Mouse (Mus musculus) regulatory T cell (primary cell): ENCODE measurements at regions not wholly inside any gene's neighbourhood (a gene's known extent, or its start where the extent isn't known, plus 50 kb on each side); places are given as distances from the start of the nearest gene placed in this dataset.

Experiments
- in situ Hi-C: fragments of 300-600 bp; cut with MboI, MseI; formaldehyde crosslinking; loops from one replicate; pipeline ENCODE4 v1.15.1; 2025; ENCODE audit warnings: high pct_unique_total_duplicates

DNA sequence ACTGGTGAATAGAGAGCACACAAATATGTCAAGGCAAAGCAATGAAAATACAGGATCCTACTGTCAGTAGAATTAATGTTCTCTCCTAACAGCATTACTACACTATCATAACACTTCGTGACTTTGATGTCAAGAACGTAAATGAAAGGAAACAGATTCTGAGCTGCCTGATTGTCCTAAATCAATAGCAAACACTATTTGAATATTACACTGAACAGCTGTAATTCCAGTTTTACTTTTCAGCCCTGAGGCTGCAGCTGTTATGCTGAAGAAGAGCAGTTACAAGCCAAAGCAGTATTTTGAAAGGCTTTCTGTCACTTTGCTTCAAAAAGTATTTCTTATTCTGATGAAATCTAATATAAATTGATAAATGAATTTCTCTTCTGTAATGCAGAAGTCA lies 828.7 kb upstream of the Adgrl2 start:
- in situ Hi-C loops: no loop called here

DNA sequence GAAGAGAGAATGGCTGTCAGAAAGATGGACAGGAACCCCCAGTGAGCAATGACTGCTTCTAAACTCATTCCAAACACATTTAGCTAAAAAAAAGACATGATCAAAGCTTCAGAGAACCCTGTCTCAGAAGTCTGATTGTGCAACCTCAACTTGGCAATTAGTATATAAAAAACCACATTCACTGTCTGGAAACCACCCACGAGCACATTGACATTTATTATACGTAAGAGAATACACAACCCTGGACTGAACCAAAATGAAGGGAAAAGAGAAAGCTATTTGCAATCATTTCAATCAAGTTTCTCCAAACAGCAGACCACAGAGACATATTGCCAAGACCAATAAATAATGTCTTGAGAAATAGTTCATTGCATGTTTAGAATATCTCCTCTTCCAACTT lies 820.7 kb upstream of the Adgrl2 start:
- in situ Hi-C loops: no loop called here

DNA sequence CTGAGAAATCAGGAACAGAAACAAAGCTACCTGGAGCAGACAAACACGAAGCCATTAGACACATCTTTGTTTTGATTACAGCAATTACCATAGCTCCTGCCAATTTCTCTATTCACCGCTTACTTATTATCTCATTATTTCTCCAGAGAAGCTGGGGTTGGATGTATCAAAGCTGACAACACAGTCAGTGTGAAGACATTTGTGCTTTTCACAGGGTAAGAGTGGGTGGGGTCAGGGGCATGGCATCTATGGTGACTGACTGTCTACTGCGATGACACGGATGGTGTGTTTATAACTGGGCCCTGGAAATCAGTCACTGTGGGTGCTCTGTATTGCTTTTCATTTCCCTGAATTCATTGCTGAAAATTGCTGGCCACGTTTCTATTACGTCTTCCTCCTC lies 815.0 kb upstream of the Adgrl2 start:
- in situ Hi-C loops: no loop called here

DNA sequence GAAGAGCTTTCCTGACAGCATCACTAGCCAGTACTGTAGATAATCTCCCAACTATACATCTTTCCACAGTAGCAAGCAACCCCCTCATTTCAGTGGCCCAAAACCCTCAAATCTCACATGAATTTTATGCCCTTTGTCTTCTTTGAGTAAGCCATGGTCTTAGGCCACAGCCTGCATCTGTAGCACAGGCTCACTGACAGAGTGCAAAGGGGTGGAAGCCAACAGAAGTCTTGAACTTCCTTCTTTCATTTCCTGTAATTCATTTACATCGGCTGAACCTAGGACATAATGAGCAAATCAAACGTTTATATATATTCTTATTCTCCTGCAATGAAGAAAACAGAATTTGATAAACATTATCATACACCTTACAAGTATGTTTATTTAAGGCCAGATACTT lies 805.8 kb upstream of the Adgrl2 start:
- in situ Hi-C loops: loop anchor here (10.0 kb wide), 2 partner anchors 509 to 1611 kb away; no protein-coding TSS in a partner anchor

DNA sequence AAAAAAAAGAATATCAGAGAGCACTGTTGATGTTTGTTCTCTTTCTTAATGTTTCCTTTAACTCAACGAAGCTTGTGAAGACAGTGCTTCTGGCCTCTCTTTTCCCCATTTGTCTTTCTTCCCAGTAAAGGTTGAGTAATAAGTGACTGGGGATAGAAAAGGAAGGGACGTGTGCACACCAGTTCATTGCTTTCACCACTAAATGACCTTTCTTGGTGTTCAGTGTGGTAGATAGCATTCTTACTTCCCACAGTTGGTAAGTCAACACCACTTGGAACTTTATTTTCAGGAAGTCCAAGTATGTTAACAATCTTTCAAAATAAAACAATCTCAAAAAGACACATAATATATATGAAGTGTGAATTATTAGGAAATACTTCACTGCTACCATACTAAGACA lies 801.2 kb upstream of the Adgrl2 start:
- in situ Hi-C loops: loop anchor here (10.0 kb wide), 2 partner anchors 513 to 1607 kb away; no protein-coding TSS in a partner anchor

DNA sequence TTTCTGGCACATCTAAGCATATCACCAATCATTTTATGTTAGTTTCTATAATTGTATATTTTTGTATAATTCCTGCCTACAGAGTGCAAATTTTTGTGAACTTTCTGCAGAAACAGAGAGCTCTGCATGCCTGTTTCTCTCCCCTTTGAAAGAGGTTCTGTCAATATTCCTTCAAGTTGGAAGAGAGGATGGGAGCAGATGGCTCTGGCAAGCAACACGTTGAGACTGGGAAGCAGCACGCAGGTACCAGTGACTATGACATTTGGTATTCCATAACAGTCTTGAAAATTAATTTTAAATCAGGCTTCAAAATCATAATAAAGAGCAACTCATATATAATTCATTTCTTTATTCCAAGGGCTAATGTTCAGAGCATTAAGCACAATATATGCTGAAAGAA lies 795.7 kb upstream of the Adgrl2 start:
- in situ Hi-C loops: no loop called here

DNA sequence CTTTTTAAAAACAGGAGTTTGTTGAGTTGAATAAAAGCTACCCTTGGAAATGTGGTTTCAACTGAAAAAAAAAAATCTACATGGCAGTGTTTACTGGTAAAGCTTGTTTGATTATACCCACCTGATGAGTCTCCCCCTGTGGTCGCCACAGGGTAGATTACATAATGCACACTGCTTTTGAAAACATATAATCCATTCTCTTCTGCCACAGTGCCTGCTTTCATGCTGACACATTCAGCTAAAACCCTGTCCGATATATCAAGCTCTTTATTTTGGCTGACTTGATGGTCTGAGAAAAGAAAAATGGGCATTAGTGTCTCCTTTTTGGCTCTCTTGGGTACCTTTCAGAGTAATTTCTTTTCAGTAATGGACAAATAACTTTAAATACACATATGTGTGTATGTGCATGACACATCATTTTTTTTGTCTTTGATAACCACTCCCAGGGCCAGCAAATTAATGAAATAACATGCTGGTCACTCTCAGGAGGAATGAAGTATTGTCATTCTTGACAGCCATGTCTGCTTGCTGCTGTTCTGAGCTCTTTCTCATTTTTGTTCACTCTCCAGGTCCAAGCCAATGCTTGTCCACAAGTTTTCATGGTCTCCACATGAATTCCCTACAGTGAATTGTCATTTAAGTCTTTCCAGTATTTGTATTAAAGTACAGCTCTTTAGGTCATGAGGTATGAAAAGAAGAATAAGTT lies 793.7 kb upstream of the Adgrl2 start:
- in situ Hi-C loops: no loop called here

DNA sequence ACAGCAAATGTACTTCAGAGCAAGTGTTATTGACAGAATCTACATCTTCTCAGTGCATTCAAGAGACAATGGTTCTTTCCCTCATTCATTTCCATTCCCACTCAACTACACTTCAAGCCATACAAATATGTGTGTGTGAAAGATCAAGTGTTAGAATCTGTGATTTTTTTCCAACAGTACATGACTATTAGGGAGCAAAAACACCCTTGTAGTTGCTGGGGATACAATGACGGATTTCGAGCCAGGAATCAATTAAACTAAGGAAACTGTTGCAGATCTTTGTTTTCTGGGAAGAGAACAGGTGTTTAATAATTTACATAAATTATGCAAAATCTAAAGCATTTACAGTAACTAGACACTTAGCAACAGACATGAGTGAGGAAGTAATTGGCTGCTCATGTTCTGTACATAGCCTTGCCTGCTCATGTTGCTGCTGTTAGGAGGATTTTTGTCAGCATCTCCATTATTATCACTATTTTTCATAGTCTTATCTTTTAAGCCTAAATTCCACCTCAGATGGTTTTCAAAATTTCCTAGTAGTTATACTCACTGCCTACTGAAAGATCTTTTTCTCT lies 777.6 kb upstream of the Adgrl2 start:
- in situ Hi-C loops: no loop called here

DNA sequence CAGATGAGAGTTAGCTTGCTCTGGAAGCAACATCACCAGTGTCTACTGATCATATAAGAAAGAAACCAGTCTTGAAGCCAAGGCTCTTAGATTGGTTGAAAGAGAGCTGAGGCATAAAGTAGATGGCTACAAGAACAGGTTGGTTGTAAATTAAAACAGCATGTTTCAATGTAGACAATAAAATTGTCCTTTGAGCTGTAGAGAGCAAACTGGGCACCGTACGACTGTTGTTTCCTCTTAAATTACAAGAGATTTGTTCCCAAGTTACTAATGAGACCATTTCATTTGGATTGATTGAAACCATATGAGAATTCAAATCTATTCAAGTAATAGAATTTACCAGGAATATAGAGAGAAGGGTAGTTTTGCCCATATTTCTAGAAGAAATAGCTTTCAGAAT lies 770.9 kb upstream of the Adgrl2 start:
- in situ Hi-C loops: no loop called here

DNA sequence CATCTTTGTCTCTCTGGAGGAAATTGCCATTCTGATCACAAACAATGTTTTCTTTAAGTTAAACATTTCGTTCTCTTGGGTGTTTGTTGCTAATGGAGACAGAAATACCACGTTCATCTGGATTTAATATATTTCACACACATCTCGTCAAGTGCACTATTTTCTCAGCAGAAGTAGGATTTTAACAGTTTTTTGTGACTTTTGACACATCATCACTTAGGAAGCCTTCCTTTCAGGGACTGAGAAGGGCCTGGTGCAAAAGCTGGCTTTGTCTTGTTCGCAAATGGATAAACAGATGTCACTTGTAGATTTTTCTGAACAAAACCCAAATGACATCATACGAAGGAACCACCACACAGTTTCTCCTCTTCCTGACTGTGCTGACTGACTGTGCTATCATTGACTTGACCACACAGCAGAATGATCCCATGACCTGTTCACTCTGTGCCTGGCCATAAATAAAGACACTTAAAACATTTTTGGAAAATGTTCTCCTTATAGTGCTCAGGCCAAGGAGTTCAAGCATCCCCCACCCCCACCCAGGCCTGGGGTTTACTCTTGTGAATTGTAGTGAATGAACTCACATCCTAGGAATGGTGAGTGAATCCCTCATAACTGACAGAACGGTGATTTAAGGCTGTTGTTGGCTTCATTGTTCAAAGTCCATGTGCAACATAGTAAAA lies 767.7 kb upstream of the Adgrl2 start:
- in situ Hi-C loops: no loop called here

DNA sequence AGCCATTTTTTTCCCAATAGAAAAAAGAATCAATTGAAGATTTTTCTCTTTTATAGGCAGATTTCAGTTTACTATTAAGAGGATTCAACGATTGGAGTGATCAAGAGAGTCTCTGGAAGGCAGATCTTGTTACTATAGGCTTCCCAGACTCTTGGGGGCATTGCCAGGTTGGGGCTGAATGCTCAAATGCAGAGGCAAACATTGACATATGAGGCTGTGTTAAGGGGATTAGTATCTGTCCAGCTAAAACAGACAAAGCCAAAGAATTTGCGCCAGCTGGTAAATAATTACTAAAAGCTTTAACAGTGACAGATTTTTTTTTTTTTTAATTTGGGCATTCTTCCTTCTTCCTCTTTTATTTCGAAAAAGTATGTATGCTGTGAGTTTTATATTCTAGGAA lies 745.7 kb upstream of the Adgrl2 start:
- in situ Hi-C loops: no loop called here

DNA sequence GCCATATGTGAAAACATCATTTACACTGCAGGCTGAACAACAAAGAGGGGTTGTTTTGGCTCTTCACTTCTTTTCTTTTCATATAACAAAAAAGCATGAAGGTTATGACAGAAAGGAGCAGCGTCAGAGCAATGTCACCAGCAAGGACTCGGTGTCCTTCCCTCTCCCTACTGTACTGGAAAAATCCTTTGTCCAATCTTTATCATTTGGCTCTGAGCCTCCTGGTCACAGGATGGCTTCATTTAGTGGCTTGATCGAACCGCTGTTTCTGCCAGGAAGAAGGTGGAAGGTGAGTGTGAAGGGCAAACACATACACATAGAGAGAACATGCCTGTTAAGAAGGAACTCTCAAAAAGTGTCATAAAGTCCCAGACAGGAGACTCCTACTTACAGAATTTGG lies 735.9 kb upstream of the Adgrl2 start:
- in situ Hi-C loops: no loop called here

DNA sequence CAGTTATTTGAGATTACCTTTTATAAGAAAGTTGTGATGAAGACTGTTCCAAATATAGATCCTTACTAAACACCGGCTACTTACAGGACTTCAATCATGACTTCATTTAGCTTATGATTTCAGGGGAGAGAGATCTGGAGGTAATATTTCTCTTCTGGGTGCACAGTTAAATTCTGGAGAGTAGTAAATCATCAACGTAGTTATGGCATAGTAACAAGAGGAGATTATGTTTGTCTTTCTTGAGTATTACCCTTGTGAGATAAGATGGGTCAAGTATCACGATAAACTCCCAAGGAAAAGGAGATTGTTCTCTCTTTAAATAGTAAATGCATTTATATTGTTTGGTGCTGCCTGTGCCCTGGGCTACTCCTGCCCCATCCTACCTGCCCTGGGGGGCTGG lies 734.5 kb upstream of the Adgrl2 start:
- in situ Hi-C loops: no loop called here

DNA sequence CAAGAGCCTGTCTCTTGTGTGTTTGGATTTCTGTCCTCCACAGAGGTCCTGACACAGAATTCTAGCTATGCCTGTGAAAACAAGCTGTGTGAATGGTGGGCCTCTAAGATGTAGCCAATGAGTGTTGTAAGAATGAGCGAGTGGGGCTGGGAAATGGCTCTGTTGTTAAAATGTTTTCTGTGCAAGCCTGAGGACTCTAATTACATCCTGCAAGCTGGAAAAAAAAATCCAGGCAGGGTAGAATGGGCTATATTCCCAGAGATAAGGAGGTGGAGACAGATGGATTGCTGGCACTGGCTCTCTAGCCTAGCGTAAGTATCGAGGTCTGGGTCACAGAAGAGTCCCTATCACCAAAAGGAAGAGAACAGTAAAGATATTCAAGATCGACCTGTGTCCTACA lies 731.5 kb upstream of the Adgrl2 start:
- in situ Hi-C loops: no loop called here

DNA sequence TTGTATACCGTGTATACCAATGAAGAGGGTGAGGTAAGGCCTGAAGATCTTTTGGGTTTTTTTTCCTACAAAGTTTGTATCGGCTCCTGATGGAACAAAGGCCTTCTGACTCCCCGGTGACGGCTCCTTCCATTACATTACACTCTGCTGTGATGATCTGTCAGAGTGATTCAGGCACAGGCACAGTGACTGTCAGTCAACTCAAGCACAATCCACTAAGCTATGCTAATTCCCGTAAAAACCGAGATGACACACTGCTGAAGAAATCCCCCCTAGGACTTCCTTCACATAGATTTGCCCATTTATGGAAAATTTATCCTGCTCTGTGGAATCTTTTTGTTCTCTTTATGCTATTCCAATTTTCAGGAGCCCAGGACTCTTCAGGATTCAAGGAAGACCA lies 730.0 kb upstream of the Adgrl2 start:
- in situ Hi-C loops: no loop called here

DNA sequence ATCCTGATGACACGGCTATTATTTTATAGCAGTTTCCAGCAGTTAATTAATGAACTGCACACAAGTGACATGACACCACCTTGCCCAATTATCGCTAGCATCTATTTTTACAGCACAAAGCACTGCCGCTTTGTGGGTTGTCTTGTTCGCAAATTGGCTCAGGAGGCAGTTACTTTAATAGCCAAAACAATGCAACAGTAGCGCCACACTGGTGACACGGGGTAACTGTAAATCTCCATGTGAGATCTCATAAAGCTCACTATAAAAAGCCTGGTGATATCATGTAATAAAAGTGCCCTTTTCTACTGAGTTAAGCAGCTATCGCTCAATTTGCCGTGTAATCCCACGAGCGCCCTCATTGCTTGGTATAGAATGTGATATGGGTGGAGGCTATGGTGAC lies 715.4 kb upstream of the Adgrl2 start:
- in situ Hi-C loops: no loop called here

DNA sequence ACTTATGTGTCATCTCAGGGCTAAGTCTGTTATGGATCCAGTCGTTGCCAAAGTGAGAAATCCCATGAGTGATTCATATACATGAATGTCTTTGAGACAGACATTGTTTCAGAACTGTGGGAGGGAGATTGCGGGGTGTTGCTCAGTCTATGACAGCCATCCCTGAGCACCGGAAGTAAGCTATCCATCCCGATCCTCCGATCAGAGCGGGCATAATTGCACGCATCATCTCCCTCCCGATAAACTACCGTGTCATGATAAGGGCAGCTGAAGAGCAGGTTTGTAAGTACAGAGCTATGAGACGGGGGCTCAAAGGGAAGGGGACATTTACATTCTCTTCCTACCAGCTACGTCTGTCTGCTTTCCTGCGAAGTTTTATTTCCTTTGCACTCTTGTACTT lies 715.0 kb upstream of the Adgrl2 start:
- in situ Hi-C loops: no loop called here

DNA sequence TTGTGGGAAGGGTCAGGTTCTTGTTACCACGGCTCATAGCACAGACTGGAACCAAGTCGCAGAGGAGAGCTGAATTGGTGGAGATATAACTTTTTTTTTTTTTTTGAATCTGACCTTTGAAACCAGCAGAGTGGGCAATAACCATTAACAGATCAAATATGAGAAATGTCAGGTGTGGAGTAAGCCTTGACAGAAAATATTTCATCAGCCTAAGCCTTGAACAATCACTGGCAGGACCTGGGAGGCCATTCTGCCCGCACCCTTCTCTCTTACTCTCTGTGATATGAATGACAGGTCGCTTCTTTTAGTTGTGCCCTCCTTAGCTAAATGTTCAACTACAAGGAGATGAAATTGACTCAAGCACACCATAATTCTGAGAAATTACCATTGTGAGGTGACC lies 714.1 kb upstream of the Adgrl2 start:
- in situ Hi-C loops: no loop called here

DNA sequence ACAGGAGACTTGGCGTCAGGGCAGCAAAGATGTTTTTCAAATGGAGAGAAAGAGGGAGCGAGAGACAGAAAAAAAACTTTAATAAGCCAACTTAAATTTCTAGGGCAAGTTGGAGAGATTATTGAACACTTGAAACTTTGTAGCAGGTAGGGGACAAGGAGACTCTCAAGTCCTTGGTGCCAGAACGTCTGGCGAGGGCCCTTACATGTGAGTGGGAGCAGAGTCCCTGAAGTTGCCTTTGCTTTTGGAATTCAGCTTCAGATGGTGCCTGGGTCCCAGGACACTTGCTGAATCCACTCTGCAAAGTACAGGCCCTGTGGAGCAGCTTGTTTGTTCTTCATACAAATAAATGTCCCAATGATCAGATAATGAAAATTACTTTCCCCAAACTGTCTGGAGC lies 693.2 kb upstream of the Adgrl2 start:
- in situ Hi-C loops: no loop called here

DNA sequence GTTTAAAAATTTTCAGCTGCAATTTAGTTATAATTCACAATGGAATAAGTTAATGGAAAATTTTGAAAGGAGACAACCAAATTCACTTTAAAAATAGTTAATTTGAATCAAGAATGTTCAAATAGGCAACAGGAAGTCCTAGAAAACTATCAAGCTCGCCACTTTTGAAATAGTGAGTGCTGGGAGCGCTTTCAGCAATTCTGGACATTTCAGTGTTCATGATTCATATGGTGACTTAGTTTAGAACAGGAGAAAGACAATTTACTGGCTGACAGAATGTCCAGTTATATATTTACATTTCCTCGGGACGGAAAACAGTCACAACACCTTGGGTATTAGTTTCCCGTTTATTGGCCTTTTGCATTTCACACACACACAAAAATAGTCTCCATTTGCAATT lies 691.9 kb upstream of the Adgrl2 start:
- in situ Hi-C loops: no loop called here

DNA sequence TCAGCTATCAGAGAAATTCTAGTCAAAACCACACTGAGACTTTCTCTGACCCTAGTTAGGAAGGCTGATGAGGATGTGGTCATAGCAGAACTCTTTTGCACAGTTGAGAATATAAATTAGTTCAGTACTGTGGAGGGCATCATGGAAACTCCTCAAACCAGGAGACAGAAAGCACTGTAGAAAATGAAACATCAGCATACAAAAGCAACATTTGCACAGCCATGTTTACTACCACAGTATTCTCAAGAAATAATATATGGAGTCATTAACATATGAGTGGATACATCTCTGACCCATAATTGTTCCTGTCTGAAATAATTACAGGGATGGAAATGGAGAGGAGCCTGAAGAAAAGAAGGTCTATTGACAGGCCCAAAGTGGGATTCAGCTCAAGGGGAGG lies 683.6 kb upstream of the Adgrl2 start:
- in situ Hi-C loops: no loop called here

DNA sequence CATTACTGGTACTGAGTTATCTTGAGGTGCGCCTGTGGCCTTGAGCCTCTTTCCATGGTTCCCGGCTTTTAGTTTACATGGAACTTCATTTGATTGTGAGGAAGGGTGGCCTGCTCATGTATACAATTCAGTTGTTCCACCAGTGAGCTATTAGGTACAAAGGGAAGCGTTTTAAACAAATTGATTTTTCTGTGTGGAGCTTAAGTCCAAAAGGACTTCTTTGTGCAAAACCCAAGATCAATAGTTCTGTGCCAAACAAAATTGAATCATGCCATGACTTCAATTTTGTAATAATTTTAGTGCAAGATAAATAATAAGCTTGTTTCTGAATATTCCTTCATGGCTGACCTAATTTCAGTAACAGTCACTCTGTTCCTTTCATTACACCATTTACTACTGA lies 674.3 kb upstream of the Adgrl2 start:
- in situ Hi-C loops: no loop called here

DNA sequence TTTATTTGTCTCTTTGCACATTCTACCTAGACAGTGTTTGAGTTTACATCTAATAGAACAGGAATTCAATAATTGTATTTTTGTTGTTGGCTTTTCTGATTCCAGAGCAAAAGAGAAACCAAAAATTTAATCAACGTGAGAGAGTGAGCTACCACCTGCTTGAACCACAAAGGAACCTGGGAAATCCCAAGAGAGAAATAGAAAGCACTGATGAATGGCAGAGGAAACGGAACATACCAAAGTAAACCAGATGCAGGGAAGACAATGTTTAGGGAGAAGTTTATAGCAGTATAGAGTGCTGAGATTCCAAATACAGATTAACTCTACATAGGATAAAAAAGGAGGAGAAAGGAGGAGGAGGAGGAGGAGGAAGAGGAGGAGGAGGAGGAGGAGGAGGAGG lies 648.0 kb upstream of the Adgrl2 start:
- in situ Hi-C loops: no loop called here
